Mouse (Mus musculus): ENCODE measurements around the gene Megf6.

DNA sequence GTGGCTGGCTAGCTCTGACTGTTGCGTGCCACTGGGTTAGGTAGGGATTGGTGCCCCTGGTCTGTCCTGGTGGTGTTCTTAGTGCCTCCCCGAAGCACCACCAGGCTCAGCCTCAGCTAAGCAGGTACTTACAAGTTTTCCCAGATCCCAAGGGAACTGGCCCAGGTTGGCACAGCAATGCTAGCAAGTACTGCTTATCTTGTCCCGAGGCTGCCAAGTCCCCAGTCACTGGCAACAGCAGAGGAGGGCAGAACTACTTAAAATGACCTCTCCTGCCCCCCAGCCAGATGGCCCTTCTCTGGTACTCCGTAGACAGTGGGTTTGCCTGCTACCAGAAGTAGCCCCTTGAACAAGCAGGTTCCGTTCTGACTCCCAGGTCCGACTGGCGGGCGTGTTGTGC lies 68.7 kb downstream of the Megf6 start:
- no peak for TF ChIP-seq CTCF (IDR thresholded peaks at IDR 0.05; ENCODE audit: low read depth)
- no peak for TF ChIP-seq EP300 (optimal IDR thresholded peaks at IDR 0.05)
